ENCODE assay signal across 9 mouse cellular contexts in genomic region chr19:47291307-47292080, GRCm38 (mm10).
DNase-seq lines count a peak whose midpoint lies in the region; ATAC-seq lines count a peak whose summit lies in the region.
"Had no signal": no experiment of that assay in that cellular context is flagged by ENCODE, and none has a peak within 500 bp of the region (broad histone marks: within the 10 kb centered on the region; RNA-seq: fewer than 3 reads in every experiment).

No protein-coding gene starts in this region.

- peaks cover 55% of the 10 kb centered on the region for H3K4me1 ChIP-seq in forebrain, embryonic 10.5 days
- H3K4me1 ChIP-seq in forebrain, embryonic 14.5 days (ENCODE audit: control insufficient read depth, insufficient read depth, low read length), result 0 out of 2 replicates have a peak, but pooled peaks cover 5% of the 10 kb centered on the region
- H3K4me1 ChIP-seq in limb, embryonic 15.5 days, result peaks cover 43% of the 10 kb centered on the region

- H3K9ac ChIP-seq in forebrain, embryonic 14.5 days (ENCODE audit: low read length), result no peak overlapping the region
- H3K9ac ChIP-seq in limb, embryonic 15.5 days, result no peak overlapping the region

- peaks cover 10% of the 10 kb centered on the region for H3K36me3 ChIP-seq in forebrain, embryonic 10.5 days (replicated peaks)
- H3K36me3 ChIP-seq in forebrain, embryonic 14.5 days (ENCODE audit: control insufficient read depth, insufficient read depth, low read length), result peaks cover 5% of the 10 kb centered on the region; the same call in 1 of the 2 replicates
- H3K36me3 ChIP-seq in limb, embryonic 15.5 days, result peaks cover 55% of the 10 kb centered on the region

- no peak for ATAC-seq in forebrain, embryonic 14.5 days
- no peak for ATAC-seq in limb, embryonic 15.5 days (ENCODE audit: insufficient number of reproducible peaks, low FRiP score, low TSS enrichment, low read depth)
- no peak for ATAC-seq in megakaryocyte progenitor cell, adult 5-6 weeks (replicated peaks; ENCODE audit: poor library complexity)
- no peak for ATAC-seq in frontal cortex, adult (ENCODE audit: low TSS enrichment)

- DNase-seq in forebrain, embryonic 10.5 days (ENCODE audit: extremely low spot score, low spot score), result peak; percentile 44
- DNase-seq in forebrain, embryonic 14.5 days (ENCODE audit: low spot score), result no peak
- peak; percentile 61 for DNase-seq in adipocyte (ENCODE audit: low spot score)
- DNase-seq in heart, postnatal 4 days, result peak; percentile 58
- no peak for DNase-seq in adrenal gland, adult 8-10 months
- DNase-seq: adrenal gland, postnatal 25 days had no signal

- peak overlapping the region; percentile 21; the same call in 1 of the 2 replicates for H3K4me3 ChIP-seq in forebrain, embryonic 10.5 days
- H3K4me3 ChIP-seq in forebrain, embryonic 14.5 days (ENCODE audit: low read depth, low read length), result no peak overlapping the region
- no peak overlapping the region for H3K4me3 ChIP-seq in limb, embryonic 15.5 days

- H3K27me3 ChIP-seq in forebrain, embryonic 10.5 days (ENCODE audit: poor library complexity, severe bottlenecking), result peaks cover 56% of the 10 kb centered on the region
- no peaks in the 10 kb centered on the region for H3K27me3 ChIP-seq in forebrain, embryonic 14.5 days (replicated peaks; ENCODE audit: control insufficient read depth, insufficient read depth, low read length)
- no peaks in the 10 kb centered on the region for H3K27me3 ChIP-seq in limb, embryonic 15.5 days

- peak overlapping the region; percentile 77 for H3K27ac ChIP-seq in forebrain, embryonic 10.5 days
- H3K27ac ChIP-seq in forebrain, embryonic 14.5 days (ENCODE audit: low read depth, low read length), result no peak overlapping the region
- H3K27ac ChIP-seq in limb, embryonic 15.5 days, result peak overlapping the region; percentile 81

- no peaks in the 10 kb centered on the region for H3K9me3 ChIP-seq in forebrain, embryonic 10.5 days
- H3K9me3 ChIP-seq in forebrain, embryonic 14.5 days (replicated peaks; ENCODE audit: control insufficient read depth, low read length), result no peaks in the 10 kb centered on the region
- no peaks in the 10 kb centered on the region for H3K9me3 ChIP-seq in limb, embryonic 15.5 days

- WGBS in forebrain, embryonic 10.5 days, result 23% methylated on average over 7 of the region's 7 CpGs
- WGBS in forebrain, embryonic 14.5 days, result 31% methylated on average over 7 of the region's 7 CpGs
- 35% methylated on average over 7 of the region's 7 CpGs for WGBS in limb, embryonic 15.5 days

- no peak overlapping the region for H3K4me2 ChIP-seq in forebrain, embryonic 14.5 days (ENCODE audit: low read length)
- no peak overlapping the region for H3K4me2 ChIP-seq in limb, embryonic 15.5 days

Comparison
In these comparisons a context has a peak if more than half of its experiments do, and no peak if none do; other contexts are left out.
1. DNase-seq: peak in forebrain, embryonic 10.5 days (single experiment), adipocyte (single experiment) and heart, postnatal 4 days (single experiment); none in forebrain, embryonic 14.5 days (single experiment) and adrenal gland, adult 8-10 months (single experiment).